Mouse (Mus musculus) lung, embryonic 16.5 days (tissue): ENCODE data around the gene Taar6. TPM values are rescaled to one million over a fixed set of nuclear protein-coding genes. Genes with fewer than 3 reads are reported as not detected.

ENCODE experiments used
- ATAC-seq: fragments of 200-750 bp; cut with Nextera tagmentation; 2 replicates; pipeline ENCODE4 v1.8.0; 2017; ENCODE audit warnings: low read depth, mild to moderate bottlenecking, moderate library complexity
- H3K27ac ChIP-seq: fragments of 300-500 bp; sonication (generic); 2 replicates; pipeline ENCODE4 v1.5.1; 2014; ENCODE audit warnings: mild to moderate bottlenecking, control low read depth, low read length
- H3K27me3 ChIP-seq: fragments of 300-500 bp; sonication (generic); 2 replicates; pipeline ENCODE4 v1.6.1; 2014; ENCODE audit warnings: low read depth, low read length, mixed read lengths; ENCODE audit not compliant: control insufficient read depth, insufficient read depth
- H3K36me3 ChIP-seq: fragments of 300-500 bp; sonication (generic); 2 replicates; pipeline ENCODE4 v1.6.1; 2014; ENCODE audit warnings: low read length; ENCODE audit not compliant: control insufficient read depth, insufficient read depth
- H3K4me1 ChIP-seq: fragments of 300-500 bp; sonication (generic); replicated peaks from 2 replicates; pipeline ENCODE4 v1.6.1; 2014; ENCODE audit warnings: low read length, mixed read lengths; ENCODE audit not compliant: control insufficient read depth, insufficient read depth
- H3K4me2 ChIP-seq: fragments of 300-500 bp; sonication (generic); 2 replicates; pipeline ENCODE4 v1.6.1; 2014; ENCODE audit warnings: low read depth, low read length, control low read depth
- H3K4me3 ChIP-seq: fragments of 300-500 bp; sonication (generic); 2 replicates; pipeline ENCODE4 v1.5.1; 2014; ENCODE audit warnings: mild to moderate bottlenecking, low read length, control low read depth
- H3K9ac ChIP-seq: fragments of 300-500 bp; sonication (generic); 2 replicates; pipeline ENCODE4 v1.6.1; 2014; ENCODE audit warnings: low read length, control low read depth
- H3K9me3 ChIP-seq: fragments of 300-500 bp; sonication (generic); 2 replicates; pipeline ENCODE4 v1.6.1; 2016; ENCODE audit warnings: low read length; ENCODE audit not compliant: control insufficient read depth
- WGBS: fragments of 180-500 bp; shearing (Covaris S2); extraction: QIAGEN DNeasy Blood & Tissue Kit; methylation state at CpG from one replicate; pipeline ENCODE4 v1.1.7; 2014; 5-methylcytosine and 5-hydroxymethylcytosine counted together
- polyA plus RNA-seq: library from polyadenylated mRNA; unstranded; fragments of >200 nt; fragmentation: Nextera tagmentation; extraction: Ambion mirVana; gene quantifications from 2 replicates; pipeline ENCODE4 v1.2.1, GENCODE M21; 2015

The Taar6 gene
- polyA plus RNA-seq, 1 experiment from 2014 or later: not detected

DNA sequence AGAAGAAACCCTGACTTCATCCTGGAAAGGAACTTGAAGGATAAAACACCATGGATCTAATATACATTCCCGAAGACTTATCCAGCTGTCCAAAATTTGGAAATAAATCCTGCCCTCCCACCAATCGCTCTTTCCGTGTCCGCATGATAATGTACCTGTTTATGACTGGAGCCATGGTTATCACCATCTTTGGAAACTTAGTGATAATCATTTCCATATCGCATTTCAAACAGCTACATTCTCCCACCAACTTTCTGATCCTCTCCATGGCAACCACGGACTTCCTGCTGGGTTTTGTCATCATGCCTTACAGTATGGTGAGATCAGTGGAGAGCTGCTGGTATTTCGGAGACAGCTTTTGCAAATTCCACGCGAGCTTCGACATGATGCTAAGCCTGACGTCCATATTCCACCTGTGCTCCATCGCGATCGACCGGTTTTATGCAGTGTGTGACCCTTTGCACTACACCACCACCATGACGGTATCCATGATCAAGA lies 35.9 kb downstream of the Taar6 start, which contains the start of gene Taar3:
Gene Taar3, plus strand, starts transcription at position 51 of the 498 bp plus-strand sequence.
- ATAC-seq: no peak
- WGBS: 85% methylated on average over 16 of the region's 16 CpGs
- no peak within 1 kb of the TSS for H3K27ac ChIP-seq
- no peak within 1 kb of the TSS for H3K9ac ChIP-seq
- no peak within 1 kb of the TSS for H3K4me2 ChIP-seq
- no peak within 1 kb of the TSS for H3K4me3 ChIP-seq
- no peaks in the 10 kb centered on the region for H3K27me3 ChIP-seq
- no peaks in the 10 kb centered on the region for H3K36me3 ChIP-seq
- H3K9me3 ChIP-seq: no peaks in the 10 kb centered on the region
- H3K4me1 ChIP-seq: no peaks in the 10 kb centered on the region

DNA sequence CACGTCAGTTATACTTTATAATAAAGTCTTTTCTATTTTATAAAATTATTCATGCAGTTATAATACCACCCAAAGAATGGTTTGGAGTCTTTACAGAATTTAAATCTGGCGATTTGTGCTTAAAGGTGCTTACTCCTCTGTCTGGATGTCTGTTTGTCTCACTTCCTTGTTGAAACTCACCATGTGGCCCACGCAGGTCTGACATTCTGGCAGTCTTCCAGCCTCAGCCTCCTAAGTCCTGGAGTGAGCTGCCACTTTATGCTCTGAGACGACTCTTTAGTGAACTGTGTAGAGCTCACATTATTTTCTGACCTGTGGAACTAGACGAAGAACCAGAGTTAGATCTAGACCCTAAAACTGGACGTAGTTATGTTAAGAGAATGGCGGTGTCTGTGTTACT lies 37.4 kb downstream of the Taar6 start:
- no peak overlapping the region for H3K9ac ChIP-seq
- no peak overlapping the region for H3K4me3 ChIP-seq
- ATAC-seq: no peak
- 44% methylated on average over 7 of the region's 7 CpGs for WGBS
- no peaks in the 10 kb centered on the region for H3K9me3 ChIP-seq
- H3K27ac ChIP-seq: no peak overlapping the region
- H3K36me3 ChIP-seq: no peaks in the 10 kb centered on the region
- no peaks in the 10 kb centered on the region for H3K27me3 ChIP-seq
- H3K4me2 ChIP-seq: no peak overlapping the region
- no peaks in the 10 kb centered on the region for H3K4me1 ChIP-seq

DNA sequence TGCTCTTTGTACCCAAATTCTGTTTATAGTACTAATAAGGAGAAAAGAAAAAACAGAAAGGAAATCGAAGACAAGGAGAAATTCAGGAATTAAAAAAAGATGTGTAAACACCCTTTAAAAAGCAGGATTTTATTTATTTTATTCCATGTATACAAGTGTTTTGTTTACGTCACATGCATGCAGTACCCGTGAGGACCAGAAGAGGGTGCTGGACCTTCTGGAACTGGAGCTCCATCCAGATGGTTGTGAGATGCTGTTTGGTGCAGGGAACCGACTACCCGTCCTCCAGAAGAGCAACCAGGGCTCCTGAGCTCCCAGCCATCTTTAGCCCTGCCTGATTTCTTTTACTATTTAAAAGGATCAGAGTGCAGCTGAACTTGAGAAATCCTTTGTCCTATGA lies 43.0 kb downstream of the Taar6 start:
- H3K27ac ChIP-seq: no peak overlapping the region
- H3K4me1 ChIP-seq: no peaks in the 10 kb centered on the region
- WGBS: 66% methylated on average over 5 of the region's 5 CpGs
- no peaks in the 10 kb centered on the region for H3K36me3 ChIP-seq
- H3K27me3 ChIP-seq: no peaks in the 10 kb centered on the region
- no peak overlapping the region for H3K4me2 ChIP-seq
- H3K9ac ChIP-seq: no peak overlapping the region
- ATAC-seq: no peak
- H3K9me3 ChIP-seq: no peaks in the 10 kb centered on the region
- no peak overlapping the region for H3K4me3 ChIP-seq

DNA sequence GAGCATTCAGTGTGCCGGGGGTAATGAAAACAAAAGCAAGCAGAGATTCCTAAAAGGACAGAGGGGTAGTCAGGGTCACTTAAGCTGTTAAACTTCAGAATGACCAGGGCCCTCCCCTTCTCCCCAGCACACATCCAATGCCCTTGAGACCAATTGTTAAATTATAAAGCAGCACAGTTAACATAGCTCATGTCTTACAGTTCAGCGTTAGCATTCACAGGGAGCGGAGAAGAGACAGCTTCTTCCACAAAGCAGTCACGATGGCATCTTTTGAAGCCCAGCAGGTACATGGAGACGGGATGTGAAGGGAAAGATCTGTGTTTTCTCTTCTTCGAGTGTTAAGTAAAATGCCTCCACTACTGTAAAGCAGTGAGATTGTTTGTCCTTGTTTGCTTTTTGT lies 47.1 kb downstream of the Taar6 start, which contains the start of gene Taar2:
Gene Taar2, plus strand, starts transcription at position 261 of the 400 bp plus-strand sequence.
- 58% methylated on average over 6 of the region's 6 CpGs for WGBS
- ATAC-seq: no peak
- H3K27me3 ChIP-seq: no peaks in the 10 kb centered on the region

DNA sequence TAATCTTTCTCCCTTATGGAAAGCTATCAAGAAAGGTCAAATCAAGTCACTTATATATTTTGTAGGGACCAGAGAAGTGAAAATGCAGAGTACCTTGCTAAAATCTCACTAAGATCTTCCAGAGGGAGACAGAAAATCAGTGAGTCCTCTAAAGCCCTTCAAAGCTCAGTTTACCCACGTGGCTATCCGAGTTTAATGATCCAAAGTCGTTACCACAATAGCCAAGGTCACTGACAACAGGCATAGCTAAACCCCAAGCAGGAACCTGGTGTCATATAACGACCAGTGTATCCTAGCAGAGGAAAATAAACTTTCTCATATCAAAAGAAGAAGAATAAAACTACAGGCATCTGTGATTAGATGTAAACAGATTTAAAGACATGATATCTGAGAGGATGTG lies 47.8 kb downstream of the Taar6 start:
- Histone ChIP-seq H3K36me3 (no peaks in the 10 kb centered on the region), H3K9ac (no peak overlapping the region), H3K4me2 (no peak overlapping the region), H3K9me3 (no peaks in the 10 kb centered on the region), H3K4me3 (no peak overlapping the region), H3K27ac (no peak overlapping the region), H3K4me1 (no peaks in the 10 kb centered on the region), H3K27me3 (no peaks in the 10 kb centered on the region)
- no peak for ATAC-seq
- 43% methylated on average over 4 of the region's 4 CpGs for WGBS

More for the DNA sequence above, 47.1 kb downstream of the Taar6 start, which contains the start of gene Taar2:
- no peak within 1 kb of the TSS for H3K27ac ChIP-seq
- H3K4me2 ChIP-seq: no peak within 1 kb of the TSS
- H3K36me3 ChIP-seq: no peaks in the 10 kb centered on the region
- H3K4me1 ChIP-seq: no peaks in the 10 kb centered on the region
- H3K9ac ChIP-seq: no peak within 1 kb of the TSS
- H3K4me3 ChIP-seq: no peak within 1 kb of the TSS
- H3K9me3 ChIP-seq: no peaks in the 10 kb centered on the region

Other genes with a start within 250 kb of the Taar6 start
- gene Rps12, start 198.4 kb downstream of the Taar6 start, polyA plus RNA-seq: 165 and 173 TPM in 2 replicates
- 16.3 and 21.5 TPM in 2 replicates for gene Slc18b1, start 188.7 kb downstream of the Taar6 start, polyA plus RNA-seq
- 0.29 and 0.53 TPM in 2 replicates for gene Vnn3, start 134.2 kb downstream of the Taar6 start, polyA plus RNA-seq
- gene Vnn1, start 91.0 kb downstream of the Taar6 start, polyA plus RNA-seq: 3.8 and 4.9 TPM in 2 replicates
- gene Taar1, start 65.3 kb downstream of the Taar6 start, polyA plus RNA-seq: not detected in 2 replicates
- gene Taar2, start 47.1 kb downstream of the Taar6 start, polyA plus RNA-seq: not detected in 2 replicates
- not detected in 2 replicates for gene Taar3, start 36.1 kb downstream of the Taar6 start, polyA plus RNA-seq
- gene Taar4, start 25.2 kb downstream of the Taar6 start, polyA plus RNA-seq: not detected in 2 replicates
- not detected in 2 replicates for gene Taar5, start 14.9 kb downstream of the Taar6 start, polyA plus RNA-seq
- gene Taar7a, start 7.8 kb upstream of the Taar6 start, polyA plus RNA-seq: not detected in 2 replicates
- gene Taar7b, start 14.3 kb upstream of the Taar6 start, polyA plus RNA-seq: not detected in 2 replicates
- gene Taar7d, start 41.6 kb upstream of the Taar6 start, polyA plus RNA-seq: not detected in 2 replicates
- gene Taar7e, start 52.0 kb upstream of the Taar6 start, polyA plus RNA-seq: not detected in 2 replicates
- not detected in 2 replicates for gene Taar7f, start 63.9 kb upstream of the Taar6 start, polyA plus RNA-seq
- gene Taar8a, start 90.9 kb upstream of the Taar6 start, polyA plus RNA-seq: not detected in 2 replicates
- gene Taar8b, start 106.6 kb upstream of the Taar6 start, polyA plus RNA-seq: not detected in 2 replicates
- gene Taar8c, start 116.3 kb upstream of the Taar6 start, polyA plus RNA-seq: not detected in 2 replicates
- not detected in 2 replicates for gene Taar9, start 123.9 kb upstream of the Taar6 start, polyA plus RNA-seq
- gene Stx7, start 163.7 kb upstream of the Taar6 start, polyA plus RNA-seq: 89.9 and 95.5 TPM in 2 replicates
- 6.6 and 6.7 TPM in 2 replicates for gene Moxd1, start 237.9 kb upstream of the Taar6 start, polyA plus RNA-seq